Mouse (Mus musculus) E14TG2a.4 (cell line): ENCODE data around the gene Clcn2.
"Not testable (repeated sequence)": the region's sequence is repeated elsewhere in the genome, so short reads cannot be mapped to it uniquely, and the experiment has no call there.

Experiments used
- H3K27me3 ChIP-seq: 2 replicates; pipeline ENCODE4 v1.6.1; 2014; ENCODE audit warnings: low read length, control low read depth; ENCODE audit not compliant: insufficient read depth
- H3K36me3 ChIP-seq: 2 replicates; pipeline ENCODE4 v1.6.1; 2014; ENCODE audit warnings: low read length, control low read depth; ENCODE audit not compliant: insufficient read depth
- H3K4me1 ChIP-seq: replicated peaks from 2 replicates; pipeline ENCODE4 v1.6.1; 2014; ENCODE audit warnings: low read depth, low read length, control low read depth
- H3K4me3 ChIP-seq: replicated peaks from 2 replicates; pipeline ENCODE4 v1.5.1; 2014; ENCODE audit warnings: mild to moderate bottlenecking, low read length
- H3K9me3 ChIP-seq: 2 replicates; pipeline ENCODE4 v1.6.1; 2014; ENCODE audit warnings: low read length, control low read depth
- CTCF ChIP-seq: conservative IDR thresholded peaks from 2 replicates; pipeline ENCODE4 v1.5.1; 2014; ENCODE audit warnings: low read length
- NANOG ChIP-seq: IDR thresholded peaks from 2 replicates; pipeline ENCODE4 v1.6.1; 2014; ENCODE audit warnings: borderline replicate concordance, low read length, mixed read lengths
- POU5F1 ChIP-seq: IDR thresholded peaks from 2 replicates; pipeline ENCODE4 v1.6.1; 2014; ENCODE audit warnings: low read length, borderline replicate concordance

Gene Clcn2

DNA sequence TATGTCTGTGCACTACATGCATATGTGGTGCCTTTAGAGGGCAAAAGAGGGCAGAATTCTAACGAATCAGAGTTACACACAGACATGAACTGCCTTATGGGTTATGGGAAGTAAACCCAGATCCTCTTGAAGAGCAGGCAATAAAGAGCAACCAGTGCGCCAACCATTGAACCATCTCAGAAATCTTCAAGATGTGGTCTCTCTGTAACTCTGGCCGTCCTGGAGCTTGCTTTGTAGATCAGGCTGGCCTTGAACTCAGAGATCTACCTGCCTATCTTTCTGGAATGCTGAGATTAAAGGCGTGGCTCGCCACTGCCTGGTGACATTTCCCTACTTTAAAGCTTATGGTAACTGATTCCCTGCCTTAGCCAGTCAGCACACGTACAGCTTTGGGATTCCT, 45.7 kb downstream of the Clcn2 start:
- peak overlapping the region; percentile 95 for H3K4me3 ChIP-seq
- H3K36me3 ChIP-seq: peaks cover 31% of the 10 kb centered on the region
- TF ChIP-seq NANOG (no peak), CTCF (no peak), POU5F1 (no peak)
- no peaks in the 10 kb centered on the region for H3K27me3 ChIP-seq
- peaks cover 50% of the 10 kb centered on the region for H3K4me1 ChIP-seq
- no peaks in the 10 kb centered on the region for H3K9me3 ChIP-seq

DNA sequence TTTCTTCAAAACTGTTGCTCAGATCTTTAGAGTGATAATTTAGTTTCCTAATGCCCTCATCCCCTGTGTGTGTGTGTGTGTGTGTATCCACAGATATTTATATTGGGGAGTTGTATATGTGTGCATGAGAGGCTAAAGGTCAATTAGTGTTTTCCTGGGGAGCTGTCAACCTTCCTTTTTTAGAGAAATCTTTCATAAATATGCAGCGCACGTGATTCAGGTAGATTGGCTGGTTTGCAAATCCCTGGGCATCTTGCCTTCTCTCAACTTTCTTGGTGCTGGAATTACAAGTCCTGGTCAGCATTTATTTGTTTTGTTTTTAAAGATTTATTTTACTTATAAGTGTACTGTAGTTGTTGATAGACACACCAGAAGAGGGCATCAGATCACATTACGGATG, 47.3 kb downstream of the Clcn2 start:
- peaks cover 15% of the 10 kb centered on the region for H3K36me3 ChIP-seq
- TF ChIP-seq NANOG: no peak
- TF ChIP-seq CTCF: no peak
- TF ChIP-seq POU5F1: no peak
- peaks cover 39% of the 10 kb centered on the region for H3K4me1 ChIP-seq
- H3K9me3 ChIP-seq: no peaks in the 10 kb centered on the region
- H3K27me3 ChIP-seq: no peaks in the 10 kb centered on the region
- no peak overlapping the region for H3K4me3 ChIP-seq

GRCm38 (mm10) chr16:20668013-20668412, 49.5 kb downstream of the Clcn2 start, which contains the start of gene Eif4g1:
Gene Eif4g1, plus strand, starts transcription at chr16:20668313.
- H3K27me3 ChIP-seq, H3K9me3 ChIP-seq, H3K4me3 ChIP-seq: not testable (repeated sequence)
- H3K4me1 ChIP-seq: peaks cover 41% of the 10 kb centered on the region
- peaks cover 18% of the 10 kb centered on the region for H3K36me3 ChIP-seq

DNA sequence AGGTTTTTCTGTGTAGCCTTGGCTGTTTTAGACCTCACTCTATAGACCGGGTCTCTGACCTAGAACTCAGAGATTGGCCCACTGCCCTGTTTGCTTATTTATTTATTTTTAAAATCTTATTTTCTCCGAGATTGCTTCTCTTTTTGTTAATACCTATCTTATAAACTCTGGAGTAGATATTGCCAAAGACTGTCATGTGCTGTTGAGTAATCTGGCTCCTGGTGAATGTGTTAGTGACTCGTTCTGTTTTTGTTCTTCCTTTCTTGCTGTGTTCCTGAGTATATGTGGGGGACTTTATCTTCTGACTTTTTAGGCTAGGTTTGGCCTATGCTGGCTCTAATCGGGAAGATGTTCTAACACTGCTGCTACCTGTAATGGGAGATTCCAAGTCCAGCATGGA, 59.9 kb downstream of the Clcn2 start:
- Histone ChIP-seq H3K36me3 (peaks cover 100% of the 10 kb centered on the region), H3K4me3 (no peak overlapping the region), H3K4me1 (peaks cover 13% of the 10 kb centered on the region), H3K27me3 (no peaks in the 10 kb centered on the region), H3K9me3 (no peaks in the 10 kb centered on the region)
- TF ChIP-seq CTCF (no peak), NANOG (no peak), POU5F1 (no peak)

- H3K9me3 ChIP-seq: no peaks in the 10 kb centered on the region
- no peaks in the 10 kb centered on the region for H3K27me3 ChIP-seq
- H3K36me3 ChIP-seq: peaks cover 59% of the 10 kb centered on the region
- H3K4me1 ChIP-seq: peaks cover 24% of the 10 kb centered on the region
- TF ChIP-seq NANOG: no peak
- peak; percentile 23 for TF ChIP-seq CTCF
- no peak overlapping the region for H3K4me3 ChIP-seq
Measured at GRCm38 (mm10) chr16:20653315-20653714, 64.2 kb downstream of the Clcn2 start.
